In the genomic region with DNA sequence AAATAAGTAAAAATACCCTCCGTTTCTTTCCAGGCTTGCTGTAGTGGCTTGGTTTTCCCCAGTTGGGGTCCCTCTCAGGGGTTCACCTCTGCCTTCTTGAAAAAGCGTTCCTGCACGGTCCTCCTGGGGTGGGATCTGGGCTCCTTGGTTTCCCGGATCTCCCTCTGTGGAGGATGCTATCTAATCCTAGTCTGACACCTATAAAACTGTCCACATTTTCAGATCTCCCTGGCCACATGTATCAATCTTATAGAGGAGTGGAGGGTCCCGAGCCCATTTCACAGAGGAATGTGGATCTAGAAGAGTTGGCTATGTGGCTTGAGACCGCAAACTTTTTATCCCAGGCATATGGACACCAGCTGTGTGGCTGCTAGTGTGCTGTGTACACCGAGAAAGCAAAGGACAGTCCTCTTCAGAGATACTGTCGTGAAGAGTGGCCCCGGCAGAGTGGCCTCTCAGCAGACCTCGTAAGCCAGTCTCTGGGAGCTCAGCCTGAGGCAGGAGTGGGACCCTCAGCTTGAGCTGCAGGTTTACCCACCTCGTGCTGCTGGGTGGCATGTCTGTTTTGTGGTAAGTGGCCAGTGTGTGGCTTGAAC, we compare ENCODE assay signal across 9 mouse cellular contexts. TPM values are rescaled to one million over a fixed set of nuclear protein-coding genes. Genes with fewer than 3 reads are reported as not detected.
A peak's percentile ranks its signal among the peaks of the same experiment; 100 is the strongest.
DNase-seq lines count a peak whose midpoint lies in the region; ATAC-seq and TF ChIP-seq lines count a peak whose summit lies in the region.
"Had no signal": no experiment of that assay in that cellular context is flagged by ENCODE, and none has a peak within 500 bp of the region (broad histone marks: within the 10 kb centered on the region; RNA-seq: fewer than 3 reads in every experiment).

No protein-coding gene starts in this region.

- H3K27ac ChIP-seq in kidney, postnatal 0 days = no peak overlapping the region
- no peak overlapping the region for H3K27ac ChIP-seq in forebrain, postnatal 0 days (ENCODE audit: low read depth, low read length)
- no peak overlapping the region for H3K27ac ChIP-seq in limb, embryonic 11.5 days (replicated peaks; ENCODE audit: low read depth, low read length)
- H3K27ac ChIP-seq in neural tube, embryonic 13.5 days (replicated peaks) = peak overlapping the region; percentile 98

- H3K27me3 ChIP-seq in kidney, postnatal 0 days (ENCODE audit: insufficient read depth, low read length) = peaks cover 26% of the 10 kb centered on the region
- no peaks in the 10 kb centered on the region for H3K27me3 ChIP-seq in forebrain, postnatal 0 days (ENCODE audit: insufficient read depth, low read length)
- H3K27me3 ChIP-seq in limb, embryonic 11.5 days (ENCODE audit: control insufficient read depth, insufficient read depth, low read length) = peaks cover 23% of the 10 kb centered on the region
- H3K27me3 ChIP-seq in neural tube, embryonic 13.5 days = peaks cover 23% of the 10 kb centered on the region

- H3K4me3 ChIP-seq in kidney, postnatal 0 days (replicated peaks; ENCODE audit: low read depth, low read length) = no peak overlapping the region
- peak overlapping the region; percentile 86; the same call in 1 of the 2 replicates for H3K4me3 ChIP-seq in forebrain, postnatal 0 days (ENCODE audit: low read depth, low read length)
- no peak overlapping the region for H3K4me3 ChIP-seq in limb, embryonic 11.5 days (ENCODE audit: low read depth, low read length)
- H3K4me3 ChIP-seq in neural tube, embryonic 13.5 days = peak overlapping the region; percentile 88

- 0 out of 2 replicates have a peak, but pooled peaks cover 7% of the 10 kb centered on the region for H3K4me1 ChIP-seq in kidney, postnatal 0 days (replicated peaks; ENCODE audit: insufficient read depth, low read length)
- H3K4me1 ChIP-seq in forebrain, postnatal 0 days (ENCODE audit: insufficient read depth) = peaks cover 10% of the 10 kb centered on the region; the same call in 1 of the 2 replicates
- peaks cover 26% of the 10 kb centered on the region for H3K4me1 ChIP-seq in limb, embryonic 11.5 days (ENCODE audit: control insufficient read depth, insufficient read depth, low read length)
- H3K4me1 ChIP-seq in neural tube, embryonic 13.5 days (replicated peaks) = peaks cover 58% of the 10 kb centered on the region

- DNase-seq in kidney, postnatal 0 days (ENCODE audit: low spot score) = no peak
- DNase-seq in kidney, postnatal 10 days = no peak
- DNase-seq in forebrain, postnatal 0 days = no peak
- peak; percentile 53 for DNase-seq in limb, embryonic 11.5 days (ENCODE audit: low spot score)
- no peak for DNase-seq in spleen, postnatal 10 days (ENCODE audit: low spot score in 2 of 2)
- no peak for DNase-seq in spleen, adult 18-20 months
- DNase-seq in adrenal gland, postnatal 36 days = no peak

- H3K9ac ChIP-seq in kidney, postnatal 0 days (ENCODE audit: low read depth, low read length) = no peak overlapping the region
- H3K9ac ChIP-seq in forebrain, postnatal 0 days = no peak overlapping the region
- H3K9ac ChIP-seq in limb, embryonic 11.5 days (ENCODE audit: low read length) = no peak overlapping the region
- peak overlapping the region; percentile 94 for H3K9ac ChIP-seq in neural tube, embryonic 13.5 days

- peak overlapping the region; percentile 98 for H3K4me2 ChIP-seq in kidney, postnatal 0 days (ENCODE audit: low read length)
- peak overlapping the region; percentile 87 for H3K4me2 ChIP-seq in forebrain, postnatal 0 days (ENCODE audit: low read depth)
- H3K4me2 ChIP-seq in limb, embryonic 11.5 days (ENCODE audit: low read depth, severe bottlenecking) = no peak overlapping the region; the same call in 1 of the 2 replicates
- H3K4me2 ChIP-seq in neural tube, embryonic 13.5 days = peak overlapping the region; percentile 76

- 29% methylated on average over 11 of the region's 11 CpGs for WGBS in kidney, postnatal 0 days
- WGBS in forebrain, postnatal 0 days = 21% methylated on average over 11 of the region's 11 CpGs
- 15% methylated on average over 11 of the region's 11 CpGs for WGBS in limb, embryonic 11.5 days
- 32% methylated on average over 11 of the region's 11 CpGs for WGBS in neural tube, embryonic 13.5 days

- TF ChIP-seq CTCF in kidney, postnatal 0 days (IDR thresholded peaks at IDR 0.05; ENCODE audit: low read depth) = no peak
- no peak for TF ChIP-seq CTCF in forebrain, postnatal 0 days (IDR thresholded peaks at IDR 0.05; ENCODE audit: low read depth)

- H3K9me3 ChIP-seq in kidney, postnatal 0 days (replicated peaks; ENCODE audit: low read length) = no peaks in the 10 kb centered on the region
- H3K9me3 ChIP-seq in forebrain, postnatal 0 days (ENCODE audit: low read length) = no peaks in the 10 kb centered on the region
- no peaks in the 10 kb centered on the region for H3K9me3 ChIP-seq in limb, embryonic 11.5 days (ENCODE audit: control insufficient read depth, low read length)
- no peaks in the 10 kb centered on the region for H3K9me3 ChIP-seq in neural tube, embryonic 13.5 days

- no peaks in the 10 kb centered on the region for H3K36me3 ChIP-seq in kidney, postnatal 0 days (ENCODE audit: insufficient read depth, low read length)
- no peaks in the 10 kb centered on the region for H3K36me3 ChIP-seq in forebrain, postnatal 0 days (ENCODE audit: insufficient read depth)
- no peaks in the 10 kb centered on the region for H3K36me3 ChIP-seq in limb, embryonic 11.5 days (ENCODE audit: control insufficient read depth, insufficient read depth, low read length)
- H3K36me3 ChIP-seq in neural tube, embryonic 13.5 days = no peaks in the 10 kb centered on the region

- no peak for ATAC-seq in kidney, postnatal 0 days (replicated peaks; ENCODE audit: low FRiP score, low read depth)
- ATAC-seq in forebrain, postnatal 0 days = no peak
- ATAC-seq in limb, embryonic 11.5 days (ENCODE audit: insufficient number of reproducible peaks, low FRiP score, low TSS enrichment, low read depth) = no peak
- no peak for ATAC-seq in neural tube, embryonic 13.5 days (ENCODE audit: low read depth)

RNA-seq across cellular contexts. Expression of a gene that starts 19.5 kb away (rescaled TPM):
- polyA plus RNA-seq in kidney, postnatal 0 days (2015; fragmentation: Nextera tagmentation; extraction: Ambion mirVana) = 3.6 and 4.4 TPM in 2 replicates
- total RNA-seq in forebrain, postnatal 0 days (2014; rRNA removed) = 4.5 and 5.6 TPM in 2 replicates
- polyA plus RNA-seq in forebrain, postnatal 0 days (2015; fragmentation: Nextera tagmentation; extraction: Ambion mirVana) = 4.9 and 9.5 TPM in 2 replicates
- 3.3 and 4.5 TPM in 2 replicates for polyA plus RNA-seq in limb, embryonic 11.5 days (2014; fragmentation: Nextera tagmentation; extraction: Ambion mirVana)
- 21.2 and 22.2 TPM in 2 replicates for polyA plus RNA-seq in neural tube, embryonic 13.5 days (2015; fragmentation: Nextera tagmentation; extraction: Ambion mirVana)
- total RNA-seq in adrenal gland, postnatal 36 days (2021) = 10 to 100 TPM in 1 of 2 experiments, 1 to 10 TPM in 1; 8.7 to 13.7 TPM

RNA-seq across cellular contexts. Expression of a gene that starts 56.9 kb away (rescaled TPM):
- 0.15 and 0.22 TPM in 2 replicates for polyA plus RNA-seq in kidney, postnatal 0 days (2015; fragmentation: Nextera tagmentation; extraction: Ambion mirVana)
- total RNA-seq in forebrain, postnatal 0 days (2014; rRNA removed) = not detected in 2 replicates
- polyA plus RNA-seq in forebrain, postnatal 0 days (2015; fragmentation: Nextera tagmentation; extraction: Ambion mirVana) = not detected in 2 replicates
- polyA plus RNA-seq in limb, embryonic 11.5 days (2014; fragmentation: Nextera tagmentation; extraction: Ambion mirVana) = not detected in 2 replicates
- not detected in 2 replicates for polyA plus RNA-seq in neural tube, embryonic 13.5 days (2015; fragmentation: Nextera tagmentation; extraction: Ambion mirVana)
- not detected for total RNA-seq in adrenal gland, postnatal 36 days (2021)
- polyA plus RNA-seq: small intestine, adult 2 months had no signal

Comparison
In these comparisons a context has a peak if more than half of its experiments do, and no peak if none do; other contexts are left out.
1. H3K4me3 ChIP-seq: peak in forebrain, postnatal 0 days (single experiment) and neural tube, embryonic 13.5 days (single experiment); none in kidney, postnatal 0 days (single experiment) and limb, embryonic 11.5 days (single experiment).